Mouse (Mus musculus): Measurements from ENCODE around the gene Sowaha.

GRCm38 (mm10) chr11:53472709-53473108, 7.4 kb downstream of the Sowaha start:
- no peak for TF ChIP-seq GATA1 (IDR thresholded peaks at IDR 0.05; ENCODE audit: borderline replicate concordance, low read length)
- TF ChIP-seq FLI1 (IDR thresholded peaks at IDR 0.05; ENCODE audit: low read length) = no peak
